Mouse (Mus musculus) kidney, embryonic 15.5 days (tissue): ENCODE measurements around the gene Vps37c. TPM values are rescaled to one million over a fixed set of nuclear protein-coding genes. Genes with fewer than 3 reads are reported as not detected.

Source experiments
- ATAC-seq: fragments of 200-750 bp; cut with Nextera tagmentation; replicated peaks from 2 replicates; pipeline ENCODE4 v1.8.0; 2017; ENCODE audit warnings: moderate TSS enrichment; ENCODE audit not compliant: low FRiP score
- H3K27ac ChIP-seq: fragments of 300-500 bp; sonication (generic); 2 replicates; pipeline ENCODE4 v1.5.1; 2015; ENCODE audit warnings: mild to moderate bottlenecking, inconsistent platforms
- H3K27me3 ChIP-seq: fragments of 300-500 bp; sonication (generic); 2 replicates; pipeline ENCODE4 v1.6.1; 2015; ENCODE audit warnings: inconsistent platforms
- H3K36me3 ChIP-seq: fragments of 300-500 bp; sonication (generic); 2 replicates; pipeline ENCODE4 v1.6.1; 2015; ENCODE audit warnings: inconsistent platforms
- H3K4me1 ChIP-seq: fragments of 300-500 bp; sonication (generic); 2 replicates; pipeline ENCODE4 v1.6.1; 2015; ENCODE audit warnings: inconsistent platforms
- H3K4me2 ChIP-seq: fragments of 300-500 bp; sonication (generic); 2 replicates; pipeline ENCODE4 v1.6.1; 2015; ENCODE audit warnings: moderate library complexity, mild to moderate bottlenecking, inconsistent platforms
- H3K4me3 ChIP-seq: fragments of 300-500 bp; sonication (generic); replicated peaks from 2 replicates; pipeline ENCODE4 v1.5.1; 2015; ENCODE audit warnings: mild to moderate bottlenecking, inconsistent platforms
- H3K9ac ChIP-seq: fragments of 300-500 bp; sonication (generic); 2 replicates; pipeline ENCODE4 v1.6.1; 2015; ENCODE audit warnings: mild to moderate bottlenecking, inconsistent platforms
- H3K9me3 ChIP-seq: fragments of 300-500 bp; sonication (generic); replicated peaks from 2 replicates; pipeline ENCODE4 v1.6.1; 2016; ENCODE audit warnings: inconsistent platforms
- WGBS: fragments of 180-500 bp; shearing (Covaris S2); methylation state at CpG from one replicate; pipeline ENCODE4 v1.1.7; 2015; ENCODE audit warnings: mixed read lengths; 5-methylcytosine and 5-hydroxymethylcytosine counted together
- polyA plus RNA-seq: library from polyadenylated mRNA; unstranded; fragments of >200 nt; fragmentation: Nextera tagmentation; extraction: Ambion mirVana; gene quantifications from 2 replicates; pipeline ENCODE4 v1.2.1, GENCODE M21; 2015

Gene Vps37c
- polyA plus RNA-seq, 1 experiment from 2014 or later: 31.7 TPM

DNA sequence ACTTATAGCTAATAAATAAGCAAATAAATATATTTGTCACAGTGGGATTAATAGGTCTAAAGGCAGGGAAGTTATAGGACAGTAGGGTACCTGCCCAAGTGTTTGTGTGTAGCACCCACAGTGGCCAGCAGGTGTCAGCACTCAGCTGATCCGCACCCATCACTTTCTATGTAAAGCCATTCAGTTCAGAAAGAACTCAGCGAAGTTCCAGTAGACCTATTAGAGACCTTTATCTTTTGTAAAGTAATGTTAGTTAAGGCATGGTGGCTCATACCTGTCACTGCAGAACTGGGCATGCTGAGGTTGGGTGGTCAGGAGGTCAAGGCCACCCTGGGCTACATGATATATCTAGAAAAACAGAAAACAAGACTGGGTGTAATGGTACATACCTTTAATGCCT is 23.0 kb upstream of the Vps37c start:
- Histone ChIP-seq H3K9me3 (no peaks in the 10 kb centered on the region), H3K36me3 (no peaks in the 10 kb centered on the region), H3K9ac (no peak overlapping the region), H3K27ac (no peak overlapping the region), H3K4me1 (no peaks in the 10 kb centered on the region), H3K27me3 (no peaks in the 10 kb centered on the region), H3K4me2 (no peak overlapping the region), H3K4me3 (no peak overlapping the region)
- WGBS: 12% methylated on average over 2 of the region's 2 CpGs
- peak; percentile 66; the same call in 1 of the 2 replicates for ATAC-seq

DNA sequence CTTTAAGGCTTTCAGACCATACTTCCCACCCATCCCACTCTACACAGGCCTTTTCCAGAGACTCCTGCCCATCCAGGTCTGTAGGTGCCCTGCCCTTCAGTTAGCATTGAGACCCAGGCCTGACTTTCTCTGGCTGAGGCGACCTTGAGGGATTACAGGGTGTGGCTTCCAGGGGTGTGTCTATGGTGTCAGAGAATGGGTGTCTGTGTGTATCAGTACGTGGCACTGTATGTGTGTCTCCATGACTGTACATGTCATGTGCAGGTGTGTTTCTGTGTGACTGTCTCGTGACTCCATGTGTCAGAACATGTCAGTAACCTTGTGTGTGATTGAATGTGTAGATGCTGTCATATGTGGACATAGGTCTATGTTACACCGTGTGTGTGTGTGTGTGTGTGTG is 17.2 kb upstream of the Vps37c start:
- no peak for ATAC-seq
- no peaks in the 10 kb centered on the region for H3K36me3 ChIP-seq
- no peak overlapping the region for H3K27ac ChIP-seq
- H3K27me3 ChIP-seq: no peaks in the 10 kb centered on the region
- no peak overlapping the region for H3K4me2 ChIP-seq
- H3K9me3 ChIP-seq: no peaks in the 10 kb centered on the region
- no peak overlapping the region for H3K4me3 ChIP-seq
- no peaks in the 10 kb centered on the region for H3K4me1 ChIP-seq
- WGBS: 87% methylated on average over 4 of the region's 4 CpGs
- H3K9ac ChIP-seq: no peak overlapping the region

DNA sequence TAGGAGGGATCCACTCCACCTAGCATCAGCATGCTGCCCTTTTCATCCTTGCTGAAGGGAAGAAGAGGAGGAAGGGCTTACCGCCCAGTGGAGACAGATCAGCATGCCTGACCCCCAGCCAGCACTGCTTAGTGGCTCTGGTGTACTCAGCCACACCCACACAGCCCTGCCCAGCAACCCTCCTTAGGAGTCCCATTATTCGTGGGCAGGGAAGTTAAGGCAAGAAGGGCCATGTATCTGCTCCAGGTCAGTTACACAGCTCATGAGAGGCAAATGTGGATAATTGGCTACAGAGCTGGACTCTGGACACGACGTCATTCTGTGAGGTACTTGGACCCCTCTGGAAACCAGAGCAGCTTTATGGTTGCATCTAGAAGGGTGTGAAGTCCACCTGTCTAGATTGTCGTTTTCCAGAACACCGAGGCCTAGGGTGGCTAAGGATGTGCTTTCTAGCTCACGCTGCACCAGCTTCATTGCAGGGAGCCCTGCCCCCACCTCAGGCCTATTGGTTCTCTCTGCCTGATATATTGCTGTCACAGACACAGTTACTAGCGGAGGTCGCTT is 16.6 kb upstream of the Vps37c start:
- 56% methylated on average over 9 of the region's 9 CpGs for WGBS
- no peaks in the 10 kb centered on the region for H3K27me3 ChIP-seq
- H3K9ac ChIP-seq: no peak overlapping the region
- H3K4me3 ChIP-seq: no peak overlapping the region
- ATAC-seq: no peak
- H3K9me3 ChIP-seq: no peaks in the 10 kb centered on the region
- no peak overlapping the region for H3K4me2 ChIP-seq
- H3K36me3 ChIP-seq: no peaks in the 10 kb centered on the region
- no peaks in the 10 kb centered on the region for H3K4me1 ChIP-seq
- no peak overlapping the region for H3K27ac ChIP-seq

DNA sequence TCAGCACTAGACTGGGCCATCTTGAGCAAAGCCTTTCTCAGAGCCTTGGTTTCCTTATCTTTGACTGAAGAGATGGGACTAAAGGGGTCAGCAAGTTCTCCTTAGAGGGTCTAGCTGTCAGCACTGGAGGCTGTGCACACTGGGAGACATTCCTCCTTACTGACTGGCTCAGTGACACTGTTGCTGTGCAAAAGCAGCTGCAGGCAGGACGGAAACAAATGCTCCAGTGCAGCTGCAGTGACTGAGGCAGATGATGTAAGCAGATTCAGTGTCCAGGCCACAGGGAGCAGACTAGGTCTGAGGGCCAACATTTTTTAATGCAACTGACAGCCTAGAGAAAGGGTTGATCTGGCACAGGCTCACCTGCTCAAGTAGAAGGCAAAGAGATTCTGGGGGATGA is 15.3 kb upstream of the Vps37c start:
- Histone ChIP-seq H3K4me3 (no peak overlapping the region), H3K27me3 (no peaks in the 10 kb centered on the region), H3K9me3 (no peaks in the 10 kb centered on the region), H3K36me3 (no peaks in the 10 kb centered on the region), H3K9ac (no peak overlapping the region), H3K4me2 (no peak overlapping the region), H3K27ac (no peak overlapping the region), H3K4me1 (no peaks in the 10 kb centered on the region)
- 55% methylated on average over 1 of the region's 1 CpGs for WGBS
- no peak for ATAC-seq

DNA sequence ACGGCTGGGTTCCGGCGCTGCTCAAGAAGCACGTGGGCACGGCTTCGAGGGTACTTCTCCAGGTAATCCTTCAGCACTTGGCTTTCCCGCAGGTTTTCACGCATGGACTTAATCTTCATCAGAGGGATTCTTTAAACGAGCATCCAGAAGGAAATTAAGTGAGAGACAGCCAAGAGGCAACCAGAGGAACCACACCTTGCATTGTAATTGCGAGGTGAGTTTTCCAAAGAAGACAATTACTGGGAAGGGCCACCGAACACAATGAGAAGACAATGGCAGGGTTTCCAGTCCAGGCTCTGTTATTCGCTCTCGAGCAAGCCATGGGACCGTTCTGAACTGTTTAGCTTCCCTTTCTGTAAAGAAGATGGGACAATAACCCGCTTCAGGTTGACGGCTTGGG is 11.9 kb upstream of the Vps37c start:
- H3K36me3 ChIP-seq: no peaks in the 10 kb centered on the region
- H3K4me1 ChIP-seq: 0 out of 2 replicates have a peak, but pooled peaks cover 3% of the 10 kb centered on the region
- 79% methylated on average over 16 of the region's 16 CpGs for WGBS
- no peak overlapping the region for H3K4me3 ChIP-seq
- H3K9me3 ChIP-seq: no peaks in the 10 kb centered on the region
- ATAC-seq: no peak
- H3K27ac ChIP-seq: no peak overlapping the region
- no peak overlapping the region for H3K4me2 ChIP-seq
- H3K9ac ChIP-seq: no peak overlapping the region
- 0 out of 2 replicates have a peak, but pooled peaks cover 5% of the 10 kb centered on the region for H3K27me3 ChIP-seq

DNA sequence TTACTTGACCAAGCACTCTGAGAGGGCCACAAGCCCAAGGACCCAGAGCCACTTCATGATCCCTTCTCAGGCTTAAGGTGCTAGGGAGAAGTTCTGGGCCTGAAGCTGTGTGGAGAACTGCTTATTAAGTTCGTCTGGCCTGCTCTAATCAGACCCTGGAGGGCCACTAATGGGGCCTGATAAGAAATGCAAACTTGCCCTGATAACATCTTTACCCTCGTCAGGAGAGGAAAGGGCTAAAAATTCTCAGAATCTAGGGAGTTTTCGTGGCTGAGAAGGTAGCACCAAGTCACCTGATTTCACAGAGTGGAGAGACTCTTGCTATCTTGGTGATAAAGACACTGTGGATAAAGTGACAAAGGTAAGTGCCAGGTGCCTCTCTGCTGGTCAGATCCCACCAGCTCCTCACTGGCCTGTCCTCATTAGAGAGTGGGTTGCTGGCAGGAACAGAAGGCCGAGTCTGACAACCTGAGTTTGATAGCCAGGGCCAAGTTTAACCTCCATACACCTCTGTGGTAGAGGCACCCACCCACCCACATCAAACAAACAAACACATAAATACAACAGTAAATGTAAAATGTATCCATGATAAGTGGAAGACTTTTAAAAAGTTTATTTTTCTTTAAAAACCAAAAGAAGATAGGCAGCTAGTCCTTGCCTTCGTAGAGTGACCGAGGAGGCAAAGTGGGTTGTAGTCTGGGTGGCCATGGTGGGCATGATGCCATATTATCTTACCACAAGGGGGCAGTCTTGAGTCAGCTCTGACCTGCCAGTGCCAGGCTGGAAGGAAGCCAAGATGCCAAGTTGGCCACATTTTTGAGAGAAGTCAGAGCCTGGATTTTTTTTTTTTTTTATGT is 10.4 kb upstream of the Vps37c start, which contains the start of gene Pga5:
Gene Pga5 (minus strand): TSS at position 157 of the 857 bp plus-strand sequence.
- Histone ChIP-seq H3K27ac (no peak within 1 kb of the TSS), H3K9me3 (no peaks in the 10 kb centered on the region), H3K4me1 (0 out of 2 replicates have a peak, but pooled peaks cover 3% of the 10 kb centered on the region), H3K9ac (no peak within 1 kb of the TSS), H3K36me3 (no peaks in the 10 kb centered on the region), H3K27me3 (0 out of 2 replicates have a peak, but pooled peaks cover 12% of the 10 kb centered on the region), H3K4me2 (no peak within 1 kb of the TSS), H3K4me3 (no peak within 1 kb of the TSS)
- 41% methylated on average over 6 of the region's 6 CpGs for WGBS
- ATAC-seq: no peak

DNA sequence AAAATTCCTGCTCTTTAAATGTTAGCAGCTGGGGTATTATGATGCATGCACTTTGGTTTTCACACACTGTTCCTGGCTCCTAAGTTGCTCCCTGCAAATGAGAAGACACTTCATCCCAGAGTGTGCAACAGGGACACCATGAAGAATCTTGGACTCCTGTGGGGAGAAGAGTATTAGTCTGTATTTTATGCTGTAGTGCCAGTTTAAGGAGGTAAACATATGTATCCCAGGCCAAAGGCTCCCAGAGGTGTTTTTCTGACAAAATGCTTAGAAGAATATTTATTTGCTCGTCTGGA is 9.8 kb upstream of the Vps37c start:
- Histone ChIP-seq H3K9ac (no peak overlapping the region), H3K4me3 (no peak overlapping the region)
- no peak for ATAC-seq

DNA sequence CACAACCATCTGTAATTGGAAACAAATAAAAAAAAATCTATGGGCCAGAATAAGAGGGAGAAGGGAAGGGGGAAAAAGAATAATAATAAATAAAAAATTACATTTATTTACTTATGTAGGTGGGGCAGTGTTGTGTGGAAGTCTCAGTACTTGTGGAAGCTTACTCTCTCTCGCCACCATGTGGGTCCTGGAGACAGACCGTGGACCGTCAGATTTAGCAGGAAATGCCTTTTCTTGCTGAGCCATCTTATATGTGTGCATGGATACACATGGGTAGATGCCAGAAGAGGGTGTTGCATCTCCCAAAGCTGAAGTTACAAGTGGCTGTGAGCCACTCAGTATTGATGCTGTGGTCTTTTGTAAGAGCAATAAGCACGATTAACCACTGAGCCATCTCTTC is 7.0 kb upstream of the Vps37c start:
- Histone ChIP-seq H3K27ac (no peak overlapping the region), H3K36me3 (no peaks in the 10 kb centered on the region), H3K4me3 (no peak overlapping the region), H3K27me3 (0 out of 2 replicates have a peak, but pooled peaks cover 12% of the 10 kb centered on the region), H3K9me3 (no peaks in the 10 kb centered on the region), H3K4me1 (0 out of 2 replicates have a peak, but pooled peaks cover 3% of the 10 kb centered on the region), H3K4me2 (no peak overlapping the region), H3K9ac (no peak overlapping the region)
- no peak for ATAC-seq
- 60% methylated on average over 4 of the region's 4 CpGs for WGBS

More for the DNA sequence above, 9.8 kb upstream of the Vps37c start:
- Histone ChIP-seq H3K9me3 (no peaks in the 10 kb centered on the region), H3K27ac (no peak overlapping the region), H3K36me3 (no peaks in the 10 kb centered on the region), H3K4me1 (0 out of 2 replicates have a peak, but pooled peaks cover 3% of the 10 kb centered on the region), H3K4me2 (no peak overlapping the region), H3K27me3 (0 out of 2 replicates have a peak, but pooled peaks cover 12% of the 10 kb centered on the region)
- WGBS: 75% methylated on average over 1 of the region's 1 CpGs

DNA sequence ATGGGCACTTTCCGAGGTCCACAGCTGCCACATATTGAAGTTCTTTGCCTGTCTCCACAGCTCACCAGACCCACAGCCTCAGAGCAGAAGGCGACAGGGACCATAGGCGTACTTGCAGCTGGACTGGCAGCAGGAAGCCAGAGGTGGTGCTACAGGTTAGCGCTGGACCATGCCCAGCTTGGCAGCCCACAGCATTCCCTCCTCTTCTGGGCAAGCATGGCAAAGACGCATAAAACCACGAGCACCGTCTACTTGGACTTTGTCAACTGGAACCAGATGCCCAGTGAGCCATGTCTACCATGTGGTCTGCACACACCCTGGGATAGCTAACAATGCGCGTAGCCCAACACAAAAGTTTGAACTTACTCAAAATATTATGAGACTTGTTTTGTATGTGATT is 3.5 kb upstream of the Vps37c start:
- Histone ChIP-seq H3K4me3 (no peak overlapping the region), H3K27ac (no peak overlapping the region), H3K9ac (no peak overlapping the region), H3K36me3 (no peaks in the 10 kb centered on the region), H3K4me2 (no peak overlapping the region), H3K27me3 (0 out of 2 replicates have a peak, but pooled peaks cover 12% of the 10 kb centered on the region), H3K4me1 (peaks cover 19% of the 10 kb centered on the region), H3K9me3 (no peaks in the 10 kb centered on the region)
- no peak for ATAC-seq
- 82% methylated on average over 9 of the region's 9 CpGs for WGBS

DNA sequence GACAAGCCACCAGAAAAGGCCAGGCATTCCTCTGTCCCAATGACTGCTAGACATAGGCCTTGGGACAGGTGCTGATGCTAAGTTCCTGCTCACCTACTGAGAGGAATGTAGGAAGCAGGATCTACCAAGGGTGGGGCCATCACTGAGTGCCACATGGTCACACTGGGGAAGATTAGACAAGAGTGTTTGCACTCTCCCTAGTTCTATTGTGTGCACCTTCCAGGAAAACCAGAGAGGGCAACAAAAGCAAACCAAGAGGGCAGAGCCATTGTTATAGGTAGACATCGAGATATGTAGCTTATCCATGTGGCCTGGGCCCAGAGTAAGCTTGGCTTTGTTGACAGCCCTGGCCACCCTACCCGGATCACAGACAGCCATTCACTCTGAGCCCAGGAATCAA is 2.8 kb upstream of the Vps37c start:
- Histone ChIP-seq H3K27me3 (0 out of 2 replicates have a peak, but pooled peaks cover 8% of the 10 kb centered on the region), H3K4me1 (peaks cover 26% of the 10 kb centered on the region), H3K36me3 (no peaks in the 10 kb centered on the region), H3K9ac (no peak overlapping the region), H3K4me2 (no peak overlapping the region), H3K4me3 (no peak overlapping the region), H3K27ac (no peak overlapping the region), H3K9me3 (no peaks in the 10 kb centered on the region)
- WGBS: 88% methylated on average over 2 of the region's 2 CpGs
- ATAC-seq: no peak

DNA sequence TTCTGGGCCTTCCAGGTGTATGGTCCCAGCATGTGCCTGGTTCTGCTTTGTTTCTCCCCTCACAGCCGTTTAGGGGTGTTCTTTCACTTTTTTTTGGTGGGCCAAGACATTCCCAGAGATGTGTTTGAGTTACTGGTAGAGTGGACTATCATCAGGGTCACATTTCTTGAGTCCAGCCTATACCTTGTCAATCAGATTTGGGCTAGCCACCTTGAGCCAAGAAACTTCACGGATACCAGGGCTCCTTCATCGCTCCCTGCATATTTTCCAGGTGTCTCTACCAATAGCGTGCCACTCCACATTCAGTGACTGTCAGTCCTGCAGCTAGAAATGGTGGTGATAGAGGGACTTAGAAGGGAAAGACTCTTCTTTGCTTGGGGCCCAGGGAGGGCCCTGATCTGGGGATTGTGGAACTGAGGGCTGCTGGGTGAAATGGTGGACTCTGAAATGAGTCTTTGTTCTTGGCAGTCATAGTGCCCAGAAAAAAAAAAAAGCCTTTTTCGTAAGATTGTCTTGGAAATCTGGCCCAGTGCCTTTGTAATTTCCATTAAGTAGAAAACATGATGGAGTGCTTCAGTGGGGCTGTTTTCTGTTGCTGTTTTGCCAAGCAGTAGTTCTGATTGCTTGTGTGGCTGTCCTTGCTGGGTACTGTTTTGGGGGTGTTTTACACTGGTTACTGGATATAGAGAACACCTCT is 1.1 kb downstream of the Vps37c start:
- no peak for ATAC-seq
- Histone ChIP-seq H3K4me1 (peaks cover 28% of the 10 kb centered on the region), H3K27me3 (no peaks in the 10 kb centered on the region)

DNA sequence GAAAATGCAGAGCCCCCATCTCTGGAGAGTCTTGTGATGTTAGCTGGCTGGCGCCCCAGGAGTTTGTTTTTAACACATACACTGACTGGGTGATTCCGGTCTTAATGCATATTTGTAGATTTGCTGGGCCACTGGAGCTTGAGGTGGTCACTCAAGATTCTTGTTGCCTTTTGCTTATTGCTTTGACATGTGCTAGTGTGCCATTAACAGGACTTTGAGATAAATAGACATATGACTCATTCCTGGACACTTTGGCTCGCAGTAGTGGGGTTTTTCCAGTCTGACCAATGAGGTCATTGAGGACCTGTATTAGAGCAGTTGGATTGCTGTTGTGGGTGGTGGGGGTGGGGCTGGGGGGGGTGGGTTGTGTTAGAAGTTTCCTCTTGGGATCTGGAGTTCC is 1.8 kb downstream of the Vps37c start:
- ATAC-seq: no peak
- Histone ChIP-seq H3K4me1 (peaks cover 31% of the 10 kb centered on the region), H3K27me3 (no peaks in the 10 kb centered on the region), H3K9me3 (no peaks in the 10 kb centered on the region), H3K27ac (peak overlapping the region; percentile 95), H3K4me3 (peak overlapping the region; percentile 84), H3K36me3 (0 out of 2 replicates have a peak, but pooled peaks cover 3% of the 10 kb centered on the region), H3K9ac (no peak overlapping the region), H3K4me2 (peak overlapping the region; percentile 74)
- WGBS: 66% methylated on average over 3 of the region's 3 CpGs

More for the DNA sequence above, 1.1 kb downstream of the Vps37c start:
- H3K4me2 ChIP-seq: peak overlapping the region; percentile 74
- no peaks in the 10 kb centered on the region for H3K9me3 ChIP-seq
- peak overlapping the region; percentile 84 for H3K4me3 ChIP-seq
- peak overlapping the region; percentile 95 for H3K27ac ChIP-seq
- H3K9ac ChIP-seq: peak overlapping the region; percentile 80
- 58% methylated on average over 5 of the region's 5 CpGs for WGBS
- H3K36me3 ChIP-seq: 0 out of 2 replicates have a peak, but pooled peaks cover 3% of the 10 kb centered on the region
